Mouse (Mus musculus): Measurements from ENCODE around the gene Olfr1451.

GRCm38 (mm10) chr19:13028227-13028626, 33.4 kb downstream of the Olfr1451 start, which contains the start of gene Olfr1453:
- TF ChIP-seq MAFK (IDR thresholded peaks at IDR 0.05; ENCODE audit: insufficient read depth, low read depth, low read length) (no peak), HCFC1 (IDR thresholded peaks at IDR 0.05; ENCODE audit: borderline replicate concordance, insufficient read depth, low read length) (no peak), CHD2 (IDR thresholded peaks at IDR 0.05; ENCODE audit: low read depth, low read length) (no peak), ZNF384 (IDR thresholded peaks at IDR 0.05; ENCODE audit: low read depth, low read length) (no peak), ZC3H11A (IDR thresholded peaks at IDR 0.05; ENCODE audit: borderline replicate concordance, low read depth, low read length) (no peak)
